Mouse (Mus musculus) CH12.LX (cell line): ENCODE results near the gene Dpagt1. TPM values are rescaled to one million over a fixed set of nuclear protein-coding genes. Genes with fewer than 3 reads are reported as not detected.
"Not testable (repeated sequence)": the region's sequence is repeated elsewhere in the genome, so short reads cannot be mapped to it uniquely, and the experiment has no call there.

Experiments
- DNase-seq: peaks from one replicate; pipeline ENCODE4 v3.0.0-alpha.2; 2013; ENCODE audit errors: extremely low read depth
- H3K27ac ChIP-seq: 2 replicates; pipeline ENCODE4 v1.5.1; 2012; ENCODE audit warnings: low read depth, mild to moderate bottlenecking, control low read depth, moderate library complexity; ENCODE audit not compliant: insufficient read depth
- H3K27me3 ChIP-seq: replicated peaks from 2 replicates; pipeline ENCODE3; 2012; ENCODE audit warnings: inconsistent platforms
- H3K36me3 ChIP-seq, 2 experiments: replicated peaks in 1 of 2; 2 replicates each; pipeline versions ENCODE3 to v1.6.1; 2012; ENCODE audit warnings: inconsistent platforms in 1 of 2, low read length in 1 of 2, mild to moderate bottlenecking in 1 of 2, mixed read lengths in 1 of 2, moderate library complexity in 1 of 2; ENCODE audit not compliant: control insufficient read depth in 1 of 2, insufficient read depth in 1 of 2
- H3K4me1 ChIP-seq, 2 experiments: 2 replicates each; pipeline ENCODE4 v1.6.1; 2012; ENCODE audit warnings: inconsistent platforms in 1 of 2, moderate library complexity in 1 of 2; ENCODE audit not compliant: insufficient read depth in 2 of 2, control insufficient read depth in 1 of 2
- H3K4me2 ChIP-seq: 2 replicates; pipeline ENCODE4 v1.6.1; 2012; ENCODE audit warnings: low read depth, mild to moderate bottlenecking, control low read depth; ENCODE audit not compliant: poor library complexity, insufficient read depth, severe bottlenecking
- H3K4me3 ChIP-seq, 3 experiments: fragments of 150-350 bp in 1 of 3; sonication (generic) in 1 of 3; replicated peaks in 1 of 3; 2 replicates each; pipeline versions ENCODE3 to v1.5.1; 2011 to 2012; ENCODE audit warnings: low read depth in 2 of 3, low read length in 2 of 3, mild to moderate bottlenecking in 2 of 3, moderate library complexity in 2 of 3, control low read depth in 1 of 3, improper control_type of control experiment in 1 of 3, inconsistent platforms in 1 of 3, mixed read lengths in 1 of 3; ENCODE audit not compliant: poor library complexity in 1 of 3
- H3K79me2 ChIP-seq: replicated peaks from 2 replicates; pipeline ENCODE4 v1.6.1; 2012; ENCODE audit warnings: mild to moderate bottlenecking, moderate library complexity; ENCODE audit not compliant: control insufficient read depth, poor library complexity, insufficient read depth, severe bottlenecking; ENCODE audit errors: extremely low read depth
- H3K9ac ChIP-seq: 2 replicates; pipeline ENCODE4 v1.6.1; 2012; ENCODE audit warnings: low read depth, mild to moderate bottlenecking, control low read depth, moderate library complexity; ENCODE audit not compliant: insufficient read depth
- H3K9me3 ChIP-seq: replicated peaks from 2 replicates; pipeline ENCODE3; 2012; ENCODE audit warnings: low read length, inconsistent platforms, mixed read lengths
- BHLHE40 ChIP-seq: IDR thresholded peaks from 2 replicates; pipeline ENCODE4 v1.6.1; 2011; ENCODE audit warnings: mild to moderate bottlenecking, low read depth, low read length, improper control_type of control experiment
- CHD1 ChIP-seq: IDR thresholded peaks from 2 replicates; pipeline ENCODE4 v1.6.1; 2012; ENCODE audit warnings: low read depth, low read length, improper control_type of control experiment, inconsistent platforms
- CHD2 ChIP-seq: IDR thresholded peaks from 2 replicates; pipeline ENCODE4 v1.6.1; 2011; ENCODE audit warnings: low read length, improper control_type of control experiment
- E2F4 ChIP-seq: IDR thresholded peaks from 2 replicates; pipeline ENCODE4 v1.6.1; 2011; ENCODE audit warnings: low read depth, low read length, improper control_type of control experiment; ENCODE audit not compliant: insufficient replicate concordance
- ELF1 ChIP-seq: IDR thresholded peaks from 2 replicates; pipeline ENCODE4 v1.6.1; 2014; ENCODE audit warnings: low read depth, mild to moderate bottlenecking, inconsistent platforms, low read length, improper control_type of control experiment
- EP300 ChIP-seq: IDR thresholded peaks from 2 replicates; pipeline ENCODE4 v1.6.1; 2011; ENCODE audit warnings: low read length, improper control_type of control experiment
- ETS1 ChIP-seq: conservative IDR thresholded peaks from 2 replicates; pipeline ENCODE4 v1.6.1; 2012; ENCODE audit warnings: low read depth, mild to moderate bottlenecking, inconsistent platforms, low read length, improper control_type of control experiment, moderate library complexity
- HCFC1 ChIP-seq: IDR thresholded peaks from 2 replicates; pipeline ENCODE4 v1.6.1; 2012; ENCODE audit warnings: low read depth, mild to moderate bottlenecking, inconsistent platforms, low read length, improper control_type of control experiment
- MAFK ChIP-seq: IDR thresholded peaks from 2 replicates; pipeline ENCODE4 v1.6.1; 2011; ENCODE audit warnings: low read length, improper control_type of control experiment; ENCODE audit not compliant: insufficient replicate concordance
- MEF2A ChIP-seq: IDR thresholded peaks from 2 replicates; pipeline ENCODE4 v1.6.1; 2014; ENCODE audit warnings: low read depth, mild to moderate bottlenecking, inconsistent platforms, low read length, improper control_type of control experiment, borderline replicate concordance
- MXI1 ChIP-seq: IDR thresholded peaks from 2 replicates; pipeline ENCODE4 v1.6.1; 2011; ENCODE audit warnings: mild to moderate bottlenecking, low read depth, low read length, improper control_type of control experiment
- NRF1 ChIP-seq: IDR thresholded peaks from 2 replicates; pipeline ENCODE4 v1.6.1; 2014; ENCODE audit warnings: low read depth, mild to moderate bottlenecking, inconsistent platforms, low read length, improper control_type of control experiment, moderate library complexity
- POLR2A ChIP-seq: IDR thresholded peaks from 2 replicates; pipeline ENCODE4 v1.6.1; 2011; ENCODE audit warnings: low read depth, mild to moderate bottlenecking, improper control_type of control experiment, low read length
- RCOR1 ChIP-seq: conservative IDR thresholded peaks from 2 replicates; pipeline ENCODE4 v1.6.1; 2012; ENCODE audit warnings: low read depth, mild to moderate bottlenecking, inconsistent platforms, low read length, improper control_type of control experiment
- SMC3 ChIP-seq: IDR thresholded peaks from 2 replicates; pipeline ENCODE4 v1.6.1; 2011; ENCODE audit warnings: low read depth, low read length, improper control_type of control experiment
- TBP ChIP-seq: conservative IDR thresholded peaks from 2 replicates; pipeline ENCODE4 v1.6.1; 2011; ENCODE audit warnings: low read depth, low read length, improper control_type of control experiment
- USF1 ChIP-seq: IDR thresholded peaks from 2 replicates; pipeline ENCODE4 v1.6.1; 2014; ENCODE audit warnings: low read depth, mild to moderate bottlenecking, inconsistent platforms, low read length, improper control_type of control experiment
- USF2 ChIP-seq: conservative IDR thresholded peaks from 2 replicates; pipeline ENCODE4 v1.6.1; 2011; ENCODE audit warnings: low read depth, low read length, improper control_type of control experiment
- ZKSCAN1 ChIP-seq: IDR thresholded peaks from 2 replicates; pipeline ENCODE4 v1.6.1; 2012; ENCODE audit warnings: low read depth, inconsistent platforms, low read length, improper control_type of control experiment, borderline replicate concordance
- ZMIZ1 ChIP-seq: IDR thresholded peaks from 2 replicates; pipeline ENCODE4 v1.6.1; 2012; ENCODE audit warnings: low read depth, mild to moderate bottlenecking, inconsistent platforms, low read length, improper control_type of control experiment
- dilution Hi-C: fragments of 300-500 bp; cut with MboI; formaldehyde crosslinking; loops from 2 replicates; pipeline ENCODE4 v1.14.3; 2020; ENCODE audit warnings: low sequenced_read_pairs; ENCODE audit not compliant: extremely low pct_unique_long_range_greater_than_20kb, extremely low pct_ligation_motif_present
- in situ Hi-C: fragments of 300-500 bp; cut with MboI; formaldehyde crosslinking; loops from 3 replicates; pipeline ENCODE4 v1.14.3; 2019; ENCODE audit warnings: low sequenced_read_pairs, low pct_ligation_motif_present, low pct_unique_long_range_greater_than_20kb, mixed read lengths
- polyA plus RNA-seq: library from polyadenylated mRNA; unstranded; fragments of >175 nt; gene quantifications from 2 replicates; pipeline ENCODE4 v1.2.1, GENCODE M21; 2012; ENCODE audit warnings: low read depth; ENCODE audit not compliant: insufficient read length
- total RNA-seq, 2 experiments: library from RNA; depleted of rRNA; stranded (reverse); fragments of 300-350 nt in 1 of 2; fragments of >200 nt in 1 of 2; gene quantifications; 2 replicates each; pipeline ENCODE4 v1.2.3; 2012 to 2014

The Dpagt1 gene
- total and polyA plus RNA-seq, 3 experiments: 8.5 to 41.7 (median 15.8) TPM

DNA sequence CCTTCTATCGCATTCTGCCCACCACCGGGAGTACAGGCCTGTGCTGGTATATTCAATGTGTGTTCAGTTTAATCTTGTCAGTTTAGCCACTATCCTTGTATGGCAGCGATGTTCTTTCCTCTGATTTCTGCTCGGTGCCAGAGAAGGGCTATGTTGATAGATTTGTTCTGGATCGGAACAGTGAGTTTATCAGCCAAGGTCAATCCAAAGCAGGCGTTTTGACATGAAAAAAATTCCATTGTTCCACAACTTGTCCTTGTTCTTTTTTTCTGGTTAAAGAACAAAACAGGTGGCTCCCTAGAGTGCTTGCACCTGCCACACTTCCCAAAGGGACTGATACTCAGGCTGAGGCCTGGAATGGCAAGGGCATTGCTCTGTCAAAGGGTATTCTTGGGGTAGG lies 50.3 kb downstream of the Dpagt1 start:
- H3K79me2 ChIP-seq: peaks cover 20% of the 10 kb centered on the region

DNA sequence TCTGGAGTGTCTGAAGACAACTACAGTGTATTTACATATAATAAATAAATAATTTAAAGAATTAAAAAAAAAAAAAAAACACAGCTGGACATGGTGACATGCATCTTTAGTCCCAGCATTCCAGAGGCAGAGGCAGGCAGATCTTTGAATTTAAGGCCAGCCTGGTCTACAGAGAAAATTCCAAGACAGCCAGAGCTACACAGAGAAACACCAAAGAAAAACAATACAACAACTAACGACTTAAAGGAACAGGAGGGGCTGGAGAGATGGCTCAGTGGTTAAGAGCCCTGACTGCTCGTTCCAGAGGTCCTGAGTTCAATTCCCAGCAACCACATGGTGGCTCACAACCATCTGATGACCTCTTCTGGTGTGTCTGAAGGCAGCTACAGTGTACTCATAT lies 51.5 kb downstream of the Dpagt1 start:
- H3K27ac ChIP-seq, dilution Hi-C loops, in situ Hi-C loops, DNase-seq, H3K9me3 ChIP-seq, H3K27me3 ChIP-seq, H3K4me3 ChIP-seq, H3K4me2 ChIP-seq, H3K9ac ChIP-seq: not testable (repeated sequence)
- peaks cover 25% of the 10 kb centered on the region for H3K79me2 ChIP-seq
- H3K4me1 ChIP-seq: peaks cover 7 to 35% of the 10 kb centered on the region in 2 experiments
- peaks cover 14 to 20% of the 10 kb centered on the region in 2 experiments for H3K36me3 ChIP-seq

More for the DNA sequence above, 50.3 kb downstream of the Dpagt1 start:
- dilution Hi-C loops: no loop called here
- TF ChIP-seq CHD1 (no peak), HCFC1 (no peak), RCOR1 (no peak), CHD2 (no peak), USF1 (no peak), ZMIZ1 (no peak), MXI1 (no peak), MAFK (no peak), ZKSCAN1 (no peak), EP300 (no peak), NRF1 (no peak), POLR2A (no peak), BHLHE40 (no peak), USF2 (no peak), TBP (no peak), ELF1 (no peak), SMC3 (no peak), MEF2A (no peak), E2F4 (no peak), ETS1 (no peak)
- peaks cover 2 to 8% of the 10 kb centered on the region in 2 experiments for H3K36me3 ChIP-seq
- no peak for DNase-seq
- no peaks in the 10 kb centered on the region for H3K9me3 ChIP-seq
- H3K4me1 ChIP-seq: peaks cover 4 to 27% of the 10 kb centered on the region in 2 experiments
- H3K4me3 ChIP-seq: no peak overlapping the region
- H3K4me2 ChIP-seq: no peak overlapping the region
- H3K9ac ChIP-seq: no peak overlapping the region
- no peak overlapping the region for H3K27ac ChIP-seq
- H3K27me3 ChIP-seq: no peaks in the 10 kb centered on the region
- in situ Hi-C loops: no loop called here
